Mouse (Mus musculus) cortical plate, adult 2 months (tissue): ENCODE results near the gene Cnn3.

Experiments
- CTCF ChIP-seq: fragments of 200-500 bp; IDR thresholded peaks from 2 replicates; pipeline ENCODE4 v1.5.1; 2011; ENCODE audit warnings: mild to moderate bottlenecking, control low read depth, low read length; ENCODE audit not compliant: insufficient read depth; ENCODE audit errors: extremely low read depth
- POLR2A ChIP-seq: fragments of 200-500 bp; IDR thresholded peaks from 2 replicates; pipeline ENCODE4 v1.6.1; 2011; ENCODE audit warnings: mild to moderate bottlenecking, low read length, control low read depth; ENCODE audit not compliant: insufficient read depth; ENCODE audit errors: extremely low read depth

GRCm38 (mm10) chr3:121448606-121449005 is 22.3 kb downstream of the Cnn3 start:
- TF ChIP-seq POLR2A = no peak
- TF ChIP-seq CTCF = no peak
